Comparison of ENCODE assay signal across 8 mouse cellular contexts in genomic region chr8:121125311-121125876, GRCm38 (mm10). TPM values are rescaled to one million over a fixed set of nuclear protein-coding genes. Genes with fewer than 3 reads are reported as not detected.
A peak's percentile ranks its signal among the peaks of the same experiment; 100 is the strongest.
DNase-seq lines count a peak whose midpoint lies in the region; ATAC-seq lines count a peak whose summit lies in the region.

No protein-coding gene starts in this region.

- intact Hi-C loops in left cerebral cortex, postnatal 4 days (cut with DNase I), result loop anchor here (5.0 kb wide), 1 partner anchor 387 kb away; no protein-coding TSS in a partner anchor

- peak; percentile 20 to 40; a peak in 2 of 4 replicates for ATAC-seq in hematopoietic stem cell, adult 5-6 weeks (replicated peaks in 1 of 2; ENCODE audit: insufficient read depth in 1 of 2, low FRiP score in 2 of 2, low TSS enrichment in 1 of 2, low read depth in 1 of 2, poor library complexity in 2 of 2, severe bottlenecking in 2 of 2)
- ATAC-seq in megakaryocyte-erythroid progenitor cell, adult 5-6 weeks (replicated peaks; ENCODE audit: low FRiP score, low TSS enrichment, poor library complexity, severe bottlenecking), result peak; percentile 33

- DNase-seq in CD4-positive helper T cell, adult 2 months (ENCODE audit: low read depth, low spot score), result peak; percentile 37
- DNase-seq in adrenal gland, postnatal 14 days, result peak; percentile 82
- DNase-seq in forelimb bud, embryonic 11.5 days (ENCODE audit: low read depth, low spot score), result peak; percentile 89
- peak; percentile 66 for DNase-seq in left cerebral cortex, postnatal 4 days
- peak; percentile 21 for DNase-seq in skeletal muscle tissue, adult 2 months (ENCODE audit: low read depth, low spot score)
- DNase-seq in spleen, postnatal 4 days (ENCODE audit: low spot score in 2 of 2), result no peak

RNA-seq across cellular contexts. Expression of gene Foxl1, which starts 2.3 kb away (rescaled TPM):
- 0.41 TPM in 1 of 2 replicates, not detected in the other for total RNA-seq in adrenal gland, postnatal 14 days (2021)
- total RNA-seq in hematopoietic stem cell, adult 5-6 weeks (2017), result not detected in 2 replicates
- total RNA-seq in left cerebral cortex, postnatal 4 days (2021), result under 1 TPM in 1 of 2 experiments, not detected in 1; 0.18 TPM
- not detected in 2 replicates for total RNA-seq in megakaryocyte-erythroid progenitor cell, adult 5-6 weeks (2014; fragmentation: Nextera tagmentation)
- not detected in 2 replicates for total RNA-seq in megakaryocyte-erythroid progenitor cell, adult 5-6 weeks (2017)

RNA-seq across cellular contexts. Expression of gene Foxc2, which starts 9.4 kb away (rescaled TPM):
- total RNA-seq in adrenal gland, postnatal 14 days (2021), result 4.6 and 5.1 TPM in 2 replicates
- total RNA-seq in hematopoietic stem cell, adult 5-6 weeks (2017), result not detected in 2 replicates
- 1 to 10 TPM; 4.3 to 4.4 TPM for total RNA-seq in left cerebral cortex, postnatal 4 days (2021)
- total RNA-seq in megakaryocyte-erythroid progenitor cell, adult 5-6 weeks (2014; fragmentation: Nextera tagmentation), result not detected in 2 replicates
- not detected in 2 replicates for total RNA-seq in megakaryocyte-erythroid progenitor cell, adult 5-6 weeks (2017)

RNA-seq across cellular contexts. Expression of gene Mthfsd, which starts 17.2 kb away (rescaled TPM):
- 28.6 and 38.1 TPM in 2 replicates for total RNA-seq in adrenal gland, postnatal 14 days (2021)
- total RNA-seq in hematopoietic stem cell, adult 5-6 weeks (2017), result 7.8 and 13.6 TPM in 2 replicates
- 10 to 100 TPM; 23.2 to 26.6 TPM for total RNA-seq in left cerebral cortex, postnatal 4 days (2021)
- total RNA-seq in megakaryocyte-erythroid progenitor cell, adult 5-6 weeks (2014; fragmentation: Nextera tagmentation), result 41.2 and 48.6 TPM in 2 replicates
- 13.7 and 24.8 TPM in 2 replicates for total RNA-seq in megakaryocyte-erythroid progenitor cell, adult 5-6 weeks (2017)

RNA-seq across cellular contexts. Expression of gene Foxf1, which starts 41.2 kb away (rescaled TPM):
- total RNA-seq in adrenal gland, postnatal 14 days (2021), result 1.1 and 1.2 TPM in 2 replicates
- 0.19 TPM in 1 of 2 replicates, not detected in the other for total RNA-seq in hematopoietic stem cell, adult 5-6 weeks (2017)
- 1 to 10 TPM; 1.7 TPM for total RNA-seq in left cerebral cortex, postnatal 4 days (2021)
- total RNA-seq in megakaryocyte-erythroid progenitor cell, adult 5-6 weeks (2014; fragmentation: Nextera tagmentation), result not detected in 2 replicates
- total RNA-seq in megakaryocyte-erythroid progenitor cell, adult 5-6 weeks (2017), result not detected in 2 replicates

Comparison
In these comparisons a context has a peak if more than half of its experiments do, and no peak if none do; other contexts are left out.
1. DNase-seq: peak in CD4-positive helper T cell, adult 2 months (single experiment), adrenal gland, postnatal 14 days (single experiment), forelimb bud, embryonic 11.5 days (single experiment), left cerebral cortex, postnatal 4 days (single experiment) and skeletal muscle tissue, adult 2 months (single experiment); none in spleen, postnatal 4 days (0 of 2).